Mouse (Mus musculus) G1E (cell line): ENCODE data around the gene Tmem175.

Source experiments
- CTCF ChIP-seq: IDR thresholded peaks from 2 replicates; pipeline ENCODE4 v1.5.1; 2012; ENCODE audit warnings: low read depth, low read length, inconsistent platforms, mixed read lengths
- GATA1 ChIP-seq: IDR thresholded peaks from 2 replicates; pipeline ENCODE4 v1.6.1; 2012; ENCODE audit warnings: borderline replicate concordance, low read length, inconsistent platforms, mixed read lengths

DNA sequence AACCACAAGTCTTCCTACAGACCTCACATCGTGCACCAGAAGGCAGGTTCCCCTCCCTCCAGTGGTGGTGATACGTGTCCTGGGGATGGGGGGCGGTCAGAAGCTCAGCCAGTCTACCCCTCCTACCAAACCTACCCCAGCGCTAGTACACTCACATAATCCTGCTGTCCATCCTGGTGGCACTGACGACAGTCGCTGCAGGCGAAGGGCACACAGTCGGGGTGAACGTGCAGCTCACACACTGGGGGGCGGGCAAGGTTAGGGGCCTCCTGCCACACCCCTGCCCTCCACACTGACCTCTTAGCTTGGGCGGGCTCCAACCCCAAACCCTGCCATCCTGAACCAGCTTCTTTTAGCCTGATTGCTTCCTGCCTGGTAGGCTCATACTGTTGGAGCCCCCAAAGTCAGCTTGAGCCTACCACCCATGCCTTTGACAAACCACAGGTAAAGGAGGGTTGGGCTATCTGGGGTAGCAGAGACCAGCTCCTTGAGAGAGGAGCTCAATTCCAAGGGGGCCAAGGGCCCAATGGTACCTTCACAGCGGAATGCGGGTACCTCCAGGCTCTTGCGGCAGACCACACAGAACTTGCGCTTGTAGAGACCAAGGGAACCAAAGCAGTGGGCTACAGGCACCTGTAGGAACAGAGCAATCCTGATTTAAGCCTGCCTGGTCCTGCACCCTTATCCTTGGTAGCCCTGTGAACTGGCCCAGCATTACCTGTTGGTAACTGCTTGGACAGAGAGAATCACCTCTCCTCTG is 26.5 kb downstream of the Tmem175 start:
- TF ChIP-seq CTCF, result no peak
- TF ChIP-seq GATA1, result no peak
